Mouse (Mus musculus): ENCODE measurements around the gene Bicd1. TPM values are rescaled to one million over a fixed set of nuclear protein-coding genes. Genes with fewer than 3 reads are reported as not detected.
"Not testable (repeated sequence)": the region's sequence is repeated elsewhere in the genome, so short reads cannot be mapped to it uniquely, and the experiment has no call there.

Gene Bicd1
- 48.3 and 48.7 TPM in 2 replicates for polyA plus RNA-seq (2015; fragmentation: Nextera tagmentation; extraction: Ambion mirVana)

GRCm38 (mm10) chr6:149408833-149409332 lies at the start of gene Bicd1:
TSS of gene Bicd1 (plus strand) at chr6:149408886.
- H3K4me1 ChIP-seq (ENCODE audit: control insufficient read depth, insufficient read depth, low read length): peaks cover 12% of the 10 kb centered on the region
- H3K27me3 ChIP-seq (ENCODE audit: control insufficient read depth, insufficient read depth, low read depth, low read length): no peaks in the 10 kb centered on the region
- no peaks in the 10 kb centered on the region for H3K9me3 ChIP-seq (replicated peaks; ENCODE audit: control insufficient read depth, low read length, poor library complexity, severe bottlenecking)
- peak within 1 kb of the TSS; percentile 89 for H3K27ac ChIP-seq (ENCODE audit: low read length)
- no peaks in the 10 kb centered on the region for H3K36me3 ChIP-seq (ENCODE audit: control insufficient read depth, insufficient read depth, low read length)
- WGBS: 0% methylated on average over 30 of the region's 30 CpGs
- H3K9ac ChIP-seq (ENCODE audit: low read depth, low read length): peak within 1 kb of the TSS; percentile 75
- H3K4me3 ChIP-seq (ENCODE audit: low read depth, low read length): peak within 1 kb of the TSS; percentile 60
- peak; percentile 100 for ATAC-seq
- H3K4me2 ChIP-seq (ENCODE audit: low read length): peak within 1 kb of the TSS; percentile 66

GRCm38 (mm10) chr6:149362533-149362932 lies 46.2 kb upstream of the Bicd1 start:
- not testable (repeated sequence) for H3K4me2 ChIP-seq (ENCODE audit: low read length); H3K27ac ChIP-seq (ENCODE audit: low read length); H3K9ac ChIP-seq (ENCODE audit: low read depth, low read length); H3K4me1 ChIP-seq (ENCODE audit: control insufficient read depth, insufficient read depth, low read length); H3K4me3 ChIP-seq (ENCODE audit: low read depth, low read length); H3K36me3 ChIP-seq (ENCODE audit: control insufficient read depth, insufficient read depth, low read length); H3K9me3 ChIP-seq (replicated peaks; ENCODE audit: control insufficient read depth, low read length, poor library complexity, severe bottlenecking); ATAC-seq; H3K27me3 ChIP-seq (ENCODE audit: control insufficient read depth, insufficient read depth, low read depth, low read length)
- WGBS: 96% methylated on average over 18 of the region's 20 CpGs

- not testable (repeated sequence) for H3K27ac ChIP-seq (ENCODE audit: low read length); H3K27me3 ChIP-seq (ENCODE audit: control insufficient read depth, insufficient read depth, low read depth, low read length); H3K4me3 ChIP-seq (ENCODE audit: low read depth, low read length); H3K4me2 ChIP-seq (ENCODE audit: low read length); H3K9ac ChIP-seq (ENCODE audit: low read depth, low read length); H3K9me3 ChIP-seq (replicated peaks; ENCODE audit: control insufficient read depth, low read length, poor library complexity, severe bottlenecking); H3K4me1 ChIP-seq (ENCODE audit: control insufficient read depth, insufficient read depth, low read length); ATAC-seq; H3K36me3 ChIP-seq (ENCODE audit: control insufficient read depth, insufficient read depth, low read length)
- 94% methylated on average over 2 of the region's 2 CpGs for WGBS
Observed at GRCm38 (mm10) chr6:149365975-149366374, 42.7 kb upstream of the Bicd1 start.

GRCm38 (mm10) chr6:149366403-149366802 lies 42.3 kb upstream of the Bicd1 start:
- ATAC-seq: no peak
- 92% methylated on average over 2 of the region's 2 CpGs for WGBS

GRCm38 (mm10) chr6:149374986-149375457 lies 33.7 kb upstream of the Bicd1 start:
- no peak overlapping the region for H3K4me2 ChIP-seq (ENCODE audit: low read length)
- no peak overlapping the region for H3K27ac ChIP-seq (ENCODE audit: low read length)
- WGBS: 69% methylated on average over 2 of the region's 2 CpGs
- no peaks in the 10 kb centered on the region for H3K27me3 ChIP-seq (ENCODE audit: control insufficient read depth, insufficient read depth, low read depth, low read length)
- no peak for ATAC-seq
- H3K4me1 ChIP-seq (ENCODE audit: control insufficient read depth, insufficient read depth, low read length): no peaks in the 10 kb centered on the region
- no peak overlapping the region for H3K4me3 ChIP-seq (ENCODE audit: low read depth, low read length)
- no peak overlapping the region for H3K9ac ChIP-seq (ENCODE audit: low read depth, low read length)
- no peaks in the 10 kb centered on the region for H3K36me3 ChIP-seq (ENCODE audit: control insufficient read depth, insufficient read depth, low read length)
- no peaks in the 10 kb centered on the region for H3K9me3 ChIP-seq (replicated peaks; ENCODE audit: control insufficient read depth, low read length, poor library complexity, severe bottlenecking)

More at GRCm38 (mm10) chr6:149366403-149366802, 42.3 kb upstream of the Bicd1 start:
- Histone ChIP-seq H3K4me3 (ENCODE audit: low read depth, low read length) (no peak overlapping the region), H3K36me3 (ENCODE audit: control insufficient read depth, insufficient read depth, low read length) (no peaks in the 10 kb centered on the region), H3K27ac (ENCODE audit: low read length) (no peak overlapping the region), H3K9me3 (replicated peaks; ENCODE audit: control insufficient read depth, low read length, poor library complexity, severe bottlenecking) (no peaks in the 10 kb centered on the region), H3K27me3 (ENCODE audit: control insufficient read depth, insufficient read depth, low read depth, low read length) (no peaks in the 10 kb centered on the region), H3K4me2 (ENCODE audit: low read length) (no peak overlapping the region), H3K4me1 (ENCODE audit: control insufficient read depth, insufficient read depth, low read length) (no peaks in the 10 kb centered on the region), H3K9ac (ENCODE audit: low read depth, low read length) (no peak overlapping the region)

GRCm38 (mm10) chr6:149383531-149383930 lies 25.2 kb upstream of the Bicd1 start:
- no peaks in the 10 kb centered on the region for H3K4me1 ChIP-seq (ENCODE audit: control insufficient read depth, insufficient read depth, low read length)

GRCm38 (mm10) chr6:149386389-149386788 lies 22.3 kb upstream of the Bicd1 start:
- Histone ChIP-seq H3K9ac (ENCODE audit: low read depth, low read length) (no peak overlapping the region), H3K4me1 (ENCODE audit: control insufficient read depth, insufficient read depth, low read length) (no peaks in the 10 kb centered on the region), H3K4me2 (ENCODE audit: low read length) (no peak overlapping the region), H3K27ac (ENCODE audit: low read length) (no peak overlapping the region), H3K27me3 (ENCODE audit: control insufficient read depth, insufficient read depth, low read depth, low read length) (no peaks in the 10 kb centered on the region), H3K36me3 (ENCODE audit: control insufficient read depth, insufficient read depth, low read length) (no peaks in the 10 kb centered on the region), H3K4me3 (ENCODE audit: low read depth, low read length) (no peak overlapping the region), H3K9me3 (replicated peaks; ENCODE audit: control insufficient read depth, low read length, poor library complexity, severe bottlenecking) (no peaks in the 10 kb centered on the region)
- 34% methylated on average over 3 of the region's 3 CpGs for WGBS
- no peak for ATAC-seq

More at GRCm38 (mm10) chr6:149383531-149383930, 25.2 kb upstream of the Bicd1 start:
- Histone ChIP-seq H3K36me3 (ENCODE audit: control insufficient read depth, insufficient read depth, low read length) (no peaks in the 10 kb centered on the region), H3K9me3 (replicated peaks; ENCODE audit: control insufficient read depth, low read length, poor library complexity, severe bottlenecking) (no peaks in the 10 kb centered on the region), H3K4me3 (ENCODE audit: low read depth, low read length) (no peak overlapping the region), H3K27me3 (ENCODE audit: control insufficient read depth, insufficient read depth, low read depth, low read length) (no peaks in the 10 kb centered on the region), H3K4me2 (ENCODE audit: low read length) (no peak overlapping the region), H3K27ac (ENCODE audit: low read length) (no peak overlapping the region), H3K9ac (ENCODE audit: low read depth, low read length) (no peak overlapping the region)
- no peak for ATAC-seq
- WGBS: 87% methylated on average over 2 of the region's 2 CpGs

GRCm38 (mm10) chr6:149389626-149390025 lies 19.1 kb upstream of the Bicd1 start:
- ATAC-seq; H3K27ac ChIP-seq (ENCODE audit: low read length); H3K9me3 ChIP-seq (replicated peaks; ENCODE audit: control insufficient read depth, low read length, poor library complexity, severe bottlenecking); H3K27me3 ChIP-seq (ENCODE audit: control insufficient read depth, insufficient read depth, low read depth, low read length); H3K9ac ChIP-seq (ENCODE audit: low read depth, low read length); H3K36me3 ChIP-seq (ENCODE audit: control insufficient read depth, insufficient read depth, low read length); H3K4me2 ChIP-seq (ENCODE audit: low read length); H3K4me3 ChIP-seq (ENCODE audit: low read depth, low read length); H3K4me1 ChIP-seq (ENCODE audit: control insufficient read depth, insufficient read depth, low read length): not testable (repeated sequence)
- WGBS: 90% methylated on average over 2 of the region's 2 CpGs

- no peak for ATAC-seq
- Histone ChIP-seq H3K4me2 (ENCODE audit: low read length) (no peak overlapping the region), H3K9ac (ENCODE audit: low read depth, low read length) (no peak overlapping the region), H3K27ac (ENCODE audit: low read length) (no peak overlapping the region), H3K9me3 (replicated peaks; ENCODE audit: control insufficient read depth, low read length, poor library complexity, severe bottlenecking) (no peaks in the 10 kb centered on the region), H3K27me3 (ENCODE audit: control insufficient read depth, insufficient read depth, low read depth, low read length) (no peaks in the 10 kb centered on the region), H3K36me3 (ENCODE audit: control insufficient read depth, insufficient read depth, low read length) (no peaks in the 10 kb centered on the region), H3K4me3 (ENCODE audit: low read depth, low read length) (no peak overlapping the region), H3K4me1 (ENCODE audit: control insufficient read depth, insufficient read depth, low read length) (no peaks in the 10 kb centered on the region)
Observed at GRCm38 (mm10) chr6:149399396-149399795, 9.3 kb upstream of the Bicd1 start.
